ENCODE assay signal across 24 mouse cellular contexts in genomic region chr15:95273236-95273635, GRCm38 (mm10).
DNase-seq lines count a peak whose midpoint lies in the region; ATAC-seq lines count a peak whose summit lies in the region.
"Had no signal": no experiment of that assay in that cellular context is flagged by ENCODE, and none has a peak within 500 bp of the region (broad histone marks: within the 10 kb centered on the region; RNA-seq: fewer than 3 reads in every experiment).

No protein-coding gene starts in this region.

- ATAC-seq in kidney, embryonic 16.5 days (ENCODE audit: low FRiP score, low TSS enrichment) = no peak
- ATAC-seq: activated CD4-positive, CD25-positive, alpha-beta regulatory T cell, adult 4 months; CD4-positive, CD25-positive, alpha-beta regulatory T cell, adult 4 months; forebrain, embryonic 14.5 days; intestine, embryonic 15.5 days had no signal

- H3K27me3 ChIP-seq in kidney, embryonic 16.5 days (ENCODE audit: insufficient read depth, low read length) = no peaks in the 10 kb centered on the region
- H3K27me3 ChIP-seq: embryonic facial prominence, embryonic 15.5 days; heart, embryonic 12.5 days; intestine, embryonic 15.5 days had no signal

- no peak overlapping the region for H3K4me3 ChIP-seq in kidney, embryonic 16.5 days (ENCODE audit: low read length)
- H3K4me3 ChIP-seq: embryonic facial prominence, embryonic 15.5 days; erythroblast, embryonic 14.5 days; forebrain, embryonic 10.5 days; gastrocnemius, adult 2 months; heart, embryonic 12.5 days; hindbrain, embryonic 10.5 days; intestine, embryonic 15.5 days had no signal

- H3K27ac ChIP-seq in kidney, embryonic 16.5 days (ENCODE audit: low read length) = no peak overlapping the region
- H3K27ac ChIP-seq: embryonic facial prominence, embryonic 15.5 days; forebrain, embryonic 10.5 days; gastrocnemius, adult 2 months; hindbrain, embryonic 10.5 days; hindbrain, embryonic 14.5 days; intestine, embryonic 15.5 days had no signal

- DNase-seq in adrenal gland, postnatal 14 days = peak; percentile 16
- DNase-seq in adrenal gland, postnatal 10 days = no peak
- DNase-seq in kidney, postnatal 10 days = peak; percentile 32
- DNase-seq in NIH3T3 (ENCODE audit: low read depth) = peak; percentile 4
- DNase-seq in cerebellum, postnatal 10 days = peak; percentile 77 to 81
- DNase-seq in T-cell, adult 2 months (ENCODE audit: low spot score) = no peak
- DNase-seq in lung, postnatal 4 days = no peak
- DNase-seq: adrenal gland, postnatal 36 days; B cell, adult 2 months; embryo, embryonic 11 days; gastrocnemius, adult 2 months; gastrocnemius, postnatal 25 days had no signal

- no peak overlapping the region for H3K4me2 ChIP-seq in kidney, embryonic 16.5 days (replicated peaks; ENCODE audit: low read depth, low read length)
- H3K4me2 ChIP-seq: embryonic facial prominence, embryonic 15.5 days; heart, embryonic 12.5 days; hindbrain, embryonic 14.5 days; intestine, embryonic 15.5 days had no signal

- H3K36me3 ChIP-seq in kidney, embryonic 16.5 days (ENCODE audit: insufficient read depth, low read length) = no peaks in the 10 kb centered on the region
- H3K36me3 ChIP-seq: embryonic facial prominence, embryonic 15.5 days; forebrain, embryonic 10.5 days; G1E; heart, embryonic 12.5 days; hindbrain, embryonic 10.5 days; intestine, embryonic 15.5 days had no signal

- H3K9me3 ChIP-seq in kidney, embryonic 16.5 days (ENCODE audit: low read length) = no peaks in the 10 kb centered on the region
- H3K9me3 ChIP-seq: embryonic facial prominence, embryonic 15.5 days; forebrain, embryonic 10.5 days; heart, embryonic 12.5 days; hindbrain, embryonic 10.5 days; intestine, embryonic 15.5 days had no signal

- WGBS in kidney, embryonic 16.5 days = 83% methylated on average over 3 of the region's 3 CpGs

- H3K9ac ChIP-seq in kidney, embryonic 16.5 days (replicated peaks; ENCODE audit: low read length) = no peak overlapping the region
- H3K9ac ChIP-seq: embryonic facial prominence, embryonic 15.5 days; heart, embryonic 12.5 days; hindbrain, embryonic 14.5 days; intestine, embryonic 15.5 days had no signal

- no peaks in the 10 kb centered on the region for H3K4me1 ChIP-seq in kidney, embryonic 16.5 days (ENCODE audit: insufficient read depth, low read length)
- H3K4me1 ChIP-seq: embryonic facial prominence, embryonic 15.5 days; forebrain, embryonic 10.5 days; heart, embryonic 12.5 days; hindbrain, embryonic 10.5 days; intestine, embryonic 15.5 days had no signal

Comparison
In these comparisons a context has a peak if more than half of its experiments do, and no peak if none do; other contexts are left out.
1. DNase-seq: peak in adrenal gland, postnatal 14 days (single experiment), kidney, postnatal 10 days (single experiment), NIH3T3 (single experiment) and cerebellum, postnatal 10 days (2 of 2); none in adrenal gland, postnatal 10 days (single experiment), T-cell, adult 2 months (single experiment) and lung, postnatal 4 days (0 of 2).